Mouse (Mus musculus): ENCODE measurements around the gene Cntnap5a. TPM values are rescaled to one million over a fixed set of nuclear protein-coding genes. Genes with fewer than 3 reads are reported as not detected.
"Not testable (repeated sequence)": the region's sequence is repeated elsewhere in the genome, so short reads cannot be mapped to it uniquely, and the experiment has no call there.

Cntnap5a gene
- total RNA-seq, 2 experiments from 2014 or later: not detected

- ATAC-seq (replicated peaks; ENCODE audit: poor library complexity): no peak
Observed at GRCm38 (mm10) chr1:116036894-116037293, 352.3 kb downstream of the Cntnap5a start.

GRCm38 (mm10) chr1:116044083-116044482 is 359.5 kb downstream of the Cntnap5a start:
- ATAC-seq (replicated peaks; ENCODE audit: poor library complexity): no peak

- no peak for ATAC-seq (replicated peaks; ENCODE audit: poor library complexity)
Observed at GRCm38 (mm10) chr1:116107010-116107723, 422.6 kb downstream of the Cntnap5a start.

- ATAC-seq (replicated peaks; ENCODE audit: poor library complexity): no peak
Observed at GRCm38 (mm10) chr1:116107724-116108058, 423.1 kb downstream of the Cntnap5a start.

- no peak for ATAC-seq (replicated peaks; ENCODE audit: poor library complexity)
Observed at GRCm38 (mm10) chr1:116108381-116108780, 423.8 kb downstream of the Cntnap5a start.

GRCm38 (mm10) chr1:116125767-116126166 is 441.2 kb downstream of the Cntnap5a start:
- ATAC-seq (replicated peaks; ENCODE audit: poor library complexity): no peak

GRCm38 (mm10) chr1:116127085-116127484 is 442.5 kb downstream of the Cntnap5a start:
- no peak for ATAC-seq (replicated peaks; ENCODE audit: poor library complexity)

- ATAC-seq (replicated peaks; ENCODE audit: poor library complexity): no peak
Observed at GRCm38 (mm10) chr1:116128450-116129246, 444.1 kb downstream of the Cntnap5a start.

GRCm38 (mm10) chr1:116132471-116132870 is 447.9 kb downstream of the Cntnap5a start:
- ATAC-seq (replicated peaks; ENCODE audit: poor library complexity): no peak

GRCm38 (mm10) chr1:116149764-116150369 is 465.3 kb downstream of the Cntnap5a start:
- no peak for ATAC-seq (replicated peaks; ENCODE audit: poor library complexity)

GRCm38 (mm10) chr1:116184471-116184870 is 499.9 kb downstream of the Cntnap5a start:
- ATAC-seq (replicated peaks; ENCODE audit: poor library complexity): no peak

- ATAC-seq (replicated peaks; ENCODE audit: poor library complexity): not testable (repeated sequence)
Observed at GRCm38 (mm10) chr1:116188142-116188541, 503.6 kb downstream of the Cntnap5a start.

- no peak for ATAC-seq (replicated peaks; ENCODE audit: poor library complexity)
Observed at GRCm38 (mm10) chr1:116192299-116192698, 507.7 kb downstream of the Cntnap5a start.

GRCm38 (mm10) chr1:116216883-116217282 is 532.3 kb downstream of the Cntnap5a start:
- no peak for ATAC-seq (replicated peaks; ENCODE audit: poor library complexity)

GRCm38 (mm10) chr1:116240538-116240937 is 556.0 kb downstream of the Cntnap5a start:
- ATAC-seq (replicated peaks; ENCODE audit: poor library complexity): no peak

- ATAC-seq (replicated peaks; ENCODE audit: poor library complexity): no peak
Observed at GRCm38 (mm10) chr1:116243856-116244255, 559.3 kb downstream of the Cntnap5a start.

- no peak for ATAC-seq (replicated peaks; ENCODE audit: poor library complexity)
Observed at GRCm38 (mm10) chr1:116281144-116281543, 596.6 kb downstream of the Cntnap5a start.

GRCm38 (mm10) chr1:116283968-116284367 is 599.4 kb downstream of the Cntnap5a start:
- ATAC-seq (replicated peaks; ENCODE audit: poor library complexity): no peak

- ATAC-seq (replicated peaks; ENCODE audit: poor library complexity): no peak
Observed at GRCm38 (mm10) chr1:116306555-116306954, 622.0 kb downstream of the Cntnap5a start.

GRCm38 (mm10) chr1:116311512-116311911 is 627.0 kb downstream of the Cntnap5a start:
- no peak for ATAC-seq (replicated peaks; ENCODE audit: poor library complexity)

GRCm38 (mm10) chr1:116313269-116313668 is 628.7 kb downstream of the Cntnap5a start:
- no peak for ATAC-seq (replicated peaks; ENCODE audit: poor library complexity)

- ATAC-seq (replicated peaks; ENCODE audit: poor library complexity): no peak
Observed at GRCm38 (mm10) chr1:116324505-116324904, 639.9 kb downstream of the Cntnap5a start.

Data from megakaryocyte progenitor cell, adult 5-6 weeks (primary cell).